Mouse (Mus musculus): ENCODE data around the gene Usp12.
"Not testable (repeated sequence)": the region's sequence is repeated elsewhere in the genome, so short reads cannot be mapped to it uniquely, and the experiment has no call there.

Gene Usp12

DNA sequence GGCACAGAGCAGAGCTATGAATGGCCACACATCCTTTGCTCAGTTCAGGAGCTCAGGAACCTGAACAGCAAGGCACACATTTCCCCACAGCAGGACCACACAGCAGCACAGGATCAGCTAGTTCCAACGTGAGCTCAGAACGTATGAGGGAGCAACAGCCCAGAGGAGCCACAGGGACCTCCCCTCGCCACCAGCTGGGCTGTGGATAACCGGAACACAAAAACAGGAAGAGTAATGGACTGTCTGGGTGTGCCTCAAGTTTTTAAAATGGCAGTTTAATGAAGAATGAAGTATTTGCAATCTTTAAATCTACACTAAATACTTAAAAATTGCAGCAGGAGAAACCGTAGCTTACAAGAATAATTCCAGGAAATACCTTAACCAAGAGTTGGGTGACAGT is 44.9 kb downstream of the Usp12 start:
- DNase-seq (ENCODE audit: low read depth, low spot score): no peak

DNA sequence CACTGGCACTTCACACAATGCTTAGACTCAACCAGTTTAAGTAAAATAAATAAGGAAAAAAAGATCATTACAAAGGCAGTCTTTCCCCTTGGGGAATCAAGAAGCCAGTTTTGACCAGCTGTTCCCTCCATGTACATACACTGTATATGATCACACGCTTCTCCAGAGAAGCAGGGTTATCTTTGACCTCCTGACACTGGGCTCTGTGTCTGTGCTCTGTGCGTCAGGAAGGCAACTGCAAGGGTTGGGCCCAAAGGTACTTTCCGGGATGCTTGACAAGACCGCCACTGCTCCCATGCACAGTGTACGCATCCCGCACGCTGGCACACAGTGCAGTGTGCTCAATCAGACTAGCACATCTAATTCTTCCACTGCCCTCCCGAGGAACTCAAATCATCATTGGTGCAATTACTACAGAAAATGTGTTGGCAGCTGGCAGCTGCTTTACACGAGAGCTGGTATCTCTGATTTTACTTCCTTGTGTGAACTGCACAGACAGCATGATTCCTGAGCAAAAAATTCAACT is 57.8 kb downstream of the Usp12 start:
- no peak for DNase-seq (ENCODE audit: low read depth, low spot score)

GRCm38 (mm10) chr5:146736348-146736747 is 58.5 kb downstream of the Usp12 start:
- DNase-seq (ENCODE audit: low read depth, low spot score): no peak

GRCm38 (mm10) chr5:146735054-146735453 is 59.8 kb downstream of the Usp12 start:
- not testable (repeated sequence) for DNase-seq (ENCODE audit: low read depth, low spot score)

- no peak for DNase-seq (ENCODE audit: low read depth, low spot score)
Measured at GRCm38 (mm10) chr5:146733888-146734640, 60.7 kb downstream of the Usp12 start.

DNA sequence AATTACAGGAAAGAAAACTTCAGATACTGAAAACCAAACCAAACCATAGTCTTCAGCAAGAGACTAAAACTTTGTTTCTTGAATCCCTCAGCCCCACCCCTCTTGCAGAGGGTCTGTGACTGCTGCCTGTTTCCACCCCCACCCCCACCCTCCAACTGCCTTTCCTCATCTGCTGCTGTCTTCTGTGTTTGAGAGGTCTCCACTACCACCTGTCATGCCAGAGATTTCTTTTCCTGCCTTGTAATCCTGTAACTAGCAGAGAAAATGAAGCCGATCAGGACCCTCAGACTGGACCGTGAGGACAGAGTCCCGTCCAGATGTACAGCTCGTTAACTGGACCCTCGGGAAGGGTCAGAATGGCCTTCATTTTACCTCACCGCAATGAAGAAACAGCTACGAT is 61.4 kb downstream of the Usp12 start:
- DNase-seq (ENCODE audit: low read depth, low spot score): no peak

DNA sequence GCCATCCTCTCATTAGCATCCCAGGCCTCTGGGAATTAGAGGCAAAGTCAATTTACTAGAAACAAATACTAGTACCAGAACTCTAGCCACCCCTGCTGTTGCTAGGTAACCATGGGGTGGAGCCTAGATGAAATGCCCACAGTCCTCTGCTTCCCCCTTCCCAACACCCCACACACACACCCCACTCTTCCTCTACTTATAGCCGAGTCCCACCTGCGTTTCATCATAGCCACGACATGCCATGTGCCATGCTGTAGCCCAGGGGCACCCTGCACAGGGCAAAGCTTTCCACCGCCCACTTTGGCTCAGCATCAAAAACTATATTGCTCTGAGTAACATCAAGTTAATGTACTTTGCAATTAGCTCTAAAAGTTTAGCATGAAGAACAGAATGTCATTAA is 67.8 kb downstream of the Usp12 start:
- DNase-seq (ENCODE audit: low read depth, low spot score): no peak

GRCm38 (mm10) chr5:146724956-146725355 is 69.8 kb downstream of the Usp12 start:
- no peak for DNase-seq (ENCODE audit: low read depth, low spot score)

DNA sequence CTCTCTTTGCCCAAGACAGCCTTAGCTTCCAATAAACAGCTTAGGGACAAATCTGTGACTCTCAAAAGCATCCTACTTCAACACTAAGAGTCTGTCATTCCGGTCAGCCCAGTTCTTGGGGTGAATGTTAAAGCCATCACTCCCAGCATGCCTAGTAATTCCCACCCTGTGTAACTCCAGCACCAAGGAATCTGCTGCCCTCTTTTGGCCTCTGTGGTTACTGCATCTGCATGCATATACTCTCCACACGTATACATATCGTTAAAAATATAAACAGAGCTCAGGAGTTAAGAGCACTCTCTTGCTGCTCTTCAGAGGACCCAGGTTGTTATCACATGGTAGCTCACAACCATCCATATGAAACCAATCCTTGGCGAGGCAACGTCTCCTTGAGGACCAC is 71.4 kb downstream of the Usp12 start:
- DNase-seq (ENCODE audit: low read depth, low spot score): no peak

GRCm38 (mm10) chr5:146722226-146722625 is 72.6 kb downstream of the Usp12 start:
- DNase-seq (ENCODE audit: low read depth, low spot score): no peak

- DNase-seq (ENCODE audit: low read depth, low spot score): no peak
Measured at GRCm38 (mm10) chr5:146719584-146720356, 75.0 kb downstream of the Usp12 start.

GRCm38 (mm10) chr5:146713836-146714235 is 81.0 kb downstream of the Usp12 start:
- DNase-seq (ENCODE audit: low read depth, low spot score): no peak

GRCm38 (mm10) chr5:146713088-146713487 is 81.7 kb downstream of the Usp12 start:
- peak; percentile 28 for DNase-seq (ENCODE audit: low read depth, low spot score)

DNA sequence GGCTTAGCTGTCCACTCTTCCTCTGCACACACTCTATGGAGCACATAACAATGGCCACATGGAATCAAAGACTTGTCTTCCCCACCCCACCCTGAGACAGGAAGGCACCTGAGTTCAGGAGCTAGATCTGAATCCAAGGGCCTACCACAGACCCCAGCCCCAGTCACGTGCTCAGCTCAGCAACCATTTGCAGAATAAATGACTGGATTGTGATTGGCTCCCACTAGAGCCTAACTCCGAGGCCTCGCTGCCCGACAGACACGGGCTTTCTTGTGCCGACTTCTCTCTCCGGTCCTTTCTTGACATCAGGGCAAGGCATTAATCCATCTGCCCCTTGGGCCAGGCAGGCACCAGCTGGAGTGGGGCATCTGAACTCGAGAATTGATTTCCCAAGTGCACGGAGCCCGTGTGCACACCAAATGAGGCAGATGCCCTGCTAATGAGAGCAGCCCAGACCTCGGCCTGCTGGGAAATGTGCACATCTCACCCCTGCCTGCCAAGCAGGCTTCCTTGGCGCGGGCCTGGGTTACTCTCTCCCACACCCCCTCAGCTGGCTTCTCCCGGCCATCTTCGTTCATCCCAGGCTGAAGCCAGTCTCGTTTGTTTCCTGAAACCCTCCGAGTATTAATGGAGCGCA is 82.4 kb downstream of the Usp12 start:
- DNase-seq (ENCODE audit: low read depth, low spot score): no peak

DNA sequence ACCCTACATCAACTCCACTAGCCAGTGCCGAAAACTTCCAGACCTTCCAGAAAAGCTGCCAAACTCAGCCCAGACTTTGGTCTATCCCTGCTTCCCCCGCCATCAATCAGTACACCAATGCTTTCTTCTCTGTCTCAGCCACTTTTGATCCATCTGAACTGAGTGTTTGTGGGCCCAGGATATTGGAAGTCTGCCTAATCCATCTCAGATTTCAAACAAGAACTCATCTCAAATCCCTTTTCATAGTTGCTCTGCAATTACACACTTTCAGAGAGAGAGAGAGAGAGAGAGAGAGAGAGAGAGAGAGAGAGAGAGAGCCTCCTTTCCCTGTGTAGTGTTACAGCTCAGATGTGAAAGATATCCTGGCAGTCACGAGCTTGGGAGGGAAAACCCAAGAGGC is 85.4 kb downstream of the Usp12 start:
- DNase-seq (ENCODE audit: low read depth, low spot score): no peak

- DNase-seq (ENCODE audit: low read depth, low spot score): peak; percentile 42
Measured at GRCm38 (mm10) chr5:146705815-146706408, 88.9 kb downstream of the Usp12 start.

- DNase-seq (ENCODE audit: low read depth, low spot score): no peak
Measured at GRCm38 (mm10) chr5:146705411-146705810, 89.4 kb downstream of the Usp12 start.

DNA sequence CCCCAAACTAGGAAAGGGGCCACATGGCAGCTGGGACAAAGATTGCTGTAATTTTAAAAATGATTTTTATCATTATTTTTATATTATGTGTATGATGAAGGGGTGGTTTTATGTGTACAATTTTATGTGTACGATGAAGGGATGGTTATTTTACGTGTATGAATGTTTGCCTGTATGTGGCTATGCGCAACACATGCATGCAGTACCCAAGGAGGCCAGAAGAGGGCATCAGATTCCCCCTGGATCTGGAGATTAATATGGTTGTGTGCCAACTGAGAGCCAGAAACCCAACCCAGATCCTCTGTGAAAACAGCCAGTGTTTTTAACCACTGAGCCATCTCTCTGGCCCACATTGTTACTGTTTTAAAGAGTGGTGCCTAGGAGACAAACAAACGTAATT is 90.6 kb downstream of the Usp12 start:
- no peak for DNase-seq (ENCODE audit: low read depth, low spot score)

DNA sequence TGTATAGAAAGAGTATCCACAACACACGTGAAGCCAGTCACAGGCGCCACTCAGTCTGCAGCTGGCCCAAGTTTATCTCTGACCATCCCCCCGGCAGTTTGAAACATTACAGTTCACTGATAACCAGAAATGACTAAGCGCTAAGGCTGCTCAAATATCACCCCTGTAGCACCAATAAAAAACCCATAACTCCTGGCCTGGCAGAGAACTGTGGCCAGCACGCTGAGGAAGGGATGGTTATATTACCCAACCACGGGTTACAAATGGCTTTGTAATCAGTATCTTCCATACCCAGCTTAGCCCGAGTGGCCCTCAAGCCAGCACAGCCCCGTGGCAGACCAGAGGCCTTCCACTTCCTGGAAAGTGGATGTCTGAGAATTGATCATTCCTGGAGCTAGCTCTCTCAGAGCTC is 91.1 kb downstream of the Usp12 start:
- DNase-seq (ENCODE audit: low read depth, low spot score): no peak

DNA sequence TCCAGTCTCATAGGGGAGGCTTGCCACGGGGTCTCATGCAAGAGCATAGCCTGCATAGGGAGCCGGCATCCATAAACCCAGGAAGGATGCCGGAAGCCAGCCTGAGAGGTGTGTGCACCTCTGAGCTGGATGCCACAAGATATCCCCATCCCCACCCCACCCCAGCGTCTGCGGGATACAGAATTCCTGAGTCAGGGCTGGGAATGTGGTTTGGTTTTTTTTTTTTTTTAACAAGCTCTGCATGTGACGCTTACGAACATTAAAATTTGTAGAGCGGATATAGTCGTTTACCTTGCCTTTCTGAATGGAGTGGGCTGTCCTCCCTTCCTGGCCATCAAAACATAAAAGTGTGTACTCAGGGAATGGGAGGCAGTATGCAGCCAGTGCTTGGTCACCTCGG is 94.7 kb downstream of the Usp12 start:
- DNase-seq (ENCODE audit: low read depth, low spot score): no peak

DNA sequence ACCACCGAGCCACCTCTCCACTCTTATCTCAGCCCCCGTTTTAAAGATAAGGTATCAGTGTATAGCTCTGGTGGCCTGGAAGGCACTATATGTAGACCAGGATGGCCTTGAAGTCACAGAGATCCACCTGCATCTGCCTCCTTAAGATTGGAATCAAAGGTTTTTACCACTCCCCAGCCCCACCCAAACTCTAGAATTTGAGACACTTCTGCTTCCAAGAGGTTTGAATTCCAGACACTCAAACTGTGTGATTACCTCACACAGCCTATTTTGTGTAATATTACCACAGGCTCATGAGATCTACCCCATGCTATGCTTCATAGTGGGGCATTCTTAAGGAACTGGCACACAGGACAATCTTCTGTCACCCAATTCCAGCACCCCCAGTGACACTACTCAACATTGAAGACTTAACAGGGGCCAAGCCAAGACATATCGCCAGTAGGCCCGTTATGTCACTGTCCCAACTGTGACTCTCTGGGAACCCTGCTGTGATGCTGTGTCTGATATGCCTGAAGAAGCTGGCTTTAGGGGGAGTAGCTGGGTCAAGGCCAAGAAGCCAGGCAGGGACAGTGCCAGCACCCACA is 95.3 kb downstream of the Usp12 start:
- no peak for DNase-seq (ENCODE audit: low read depth, low spot score)

GRCm38 (mm10) chr5:146695543-146695942 is 99.3 kb downstream of the Usp12 start:
- no peak for DNase-seq (ENCODE audit: low read depth, low spot score)

Measured in brain, embryonic 18.5 days (tissue).